Mouse (Mus musculus) embryonic facial prominence, embryonic 15.5 days (tissue): ENCODE results near the gene Sox9. TPM values are rescaled to one million over a fixed set of nuclear protein-coding genes. Genes with fewer than 3 reads are reported as not detected.

Experiments used
- ATAC-seq: fragments of 200-750 bp; cut with Nextera tagmentation; 2 replicates; pipeline ENCODE4 v1.8.0; 2017; ENCODE audit warnings: low read depth, moderate TSS enrichment; ENCODE audit not compliant: insufficient number of reproducible peaks, low FRiP score, low TSS enrichment
- H3K27ac ChIP-seq: fragments of 300-500 bp; sonication (generic); replicated peaks from 2 replicates; pipeline ENCODE4 v1.5.1; 2015; ENCODE audit warnings: mild to moderate bottlenecking, inconsistent platforms
- H3K27me3 ChIP-seq: fragments of 300-500 bp; sonication (generic); 2 replicates; pipeline ENCODE4 v1.6.1; 2015; ENCODE audit warnings: inconsistent platforms
- H3K36me3 ChIP-seq: fragments of 300-500 bp; sonication (generic); 2 replicates; pipeline ENCODE4 v1.6.1; 2015; ENCODE audit warnings: mild to moderate bottlenecking, inconsistent platforms
- H3K4me1 ChIP-seq: fragments of 300-500 bp; sonication (generic); 2 replicates; pipeline ENCODE4 v1.6.1; 2015; ENCODE audit warnings: inconsistent platforms
- H3K4me2 ChIP-seq: fragments of 300-500 bp; sonication (generic); replicated peaks from 2 replicates; pipeline ENCODE4 v1.6.1; 2015; ENCODE audit warnings: mild to moderate bottlenecking, inconsistent platforms
- H3K4me3 ChIP-seq: fragments of 300-500 bp; sonication (generic); replicated peaks from 2 replicates; pipeline ENCODE4 v1.5.1; 2015; ENCODE audit warnings: mild to moderate bottlenecking, inconsistent platforms
- H3K9ac ChIP-seq: fragments of 300-500 bp; sonication (generic); 2 replicates; pipeline ENCODE4 v1.6.1; 2015; ENCODE audit warnings: inconsistent platforms
- H3K9me3 ChIP-seq: fragments of 300-500 bp; sonication (generic); replicated peaks from 2 replicates; pipeline ENCODE4 v1.6.1; 2016; ENCODE audit warnings: inconsistent platforms
- WGBS: fragments of 180-500 bp; shearing (Covaris S2); methylation state at CpG from one replicate; pipeline ENCODE4 v1.1.7; 2015; 5-methylcytosine and 5-hydroxymethylcytosine counted together
- polyA plus RNA-seq: library from polyadenylated mRNA; unstranded; fragments of >200 nt; fragmentation: Nextera tagmentation; extraction: Ambion mirVana; gene quantifications from 2 replicates; pipeline ENCODE4 v1.2.1, GENCODE M21; 2015

Gene Sox9
- polyA plus RNA-seq, 1 experiment from 2014 or later = 60.0 TPM

DNA sequence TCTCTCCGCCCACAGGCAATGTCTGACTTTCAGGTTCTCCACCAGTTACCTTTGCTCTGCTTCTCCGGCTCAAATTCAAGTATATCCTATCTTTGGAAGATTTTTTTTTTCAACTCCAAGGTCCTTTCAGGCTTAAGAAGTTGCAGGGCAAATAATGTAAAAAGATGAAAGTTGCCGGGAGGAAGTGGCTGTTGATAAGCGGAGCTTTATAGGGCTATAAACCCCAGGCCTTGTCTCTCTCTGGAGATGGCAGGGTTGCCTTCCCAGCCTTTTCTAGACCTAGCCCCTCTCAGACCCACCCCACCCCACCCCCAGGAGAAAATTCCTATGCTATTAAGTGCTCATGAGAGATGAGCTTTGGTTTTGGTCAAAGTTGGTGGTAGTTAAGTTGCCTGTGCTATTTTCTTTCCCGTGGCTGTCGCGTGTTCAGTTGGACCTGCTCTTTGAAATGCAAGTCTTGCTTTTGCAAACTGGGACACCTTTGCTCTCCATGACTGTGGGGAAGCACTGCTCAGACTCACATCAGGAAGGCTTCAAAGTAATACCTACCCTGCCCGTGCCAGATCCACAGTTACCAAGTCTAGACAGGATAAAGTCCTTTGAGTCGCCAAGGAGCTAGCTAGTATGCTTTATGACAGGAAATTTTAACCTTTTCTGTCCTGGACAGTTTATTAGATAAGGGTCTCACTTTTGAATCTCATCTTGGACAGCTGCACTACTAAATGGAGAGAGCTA lies 46.7 kb downstream of the Sox9 start:
- Histone ChIP-seq H3K36me3 (no peaks in the 10 kb centered on the region), H3K9ac (no peak overlapping the region), H3K9me3 (no peaks in the 10 kb centered on the region), H3K27me3 (no peaks in the 10 kb centered on the region), H3K4me2 (no peak overlapping the region), H3K4me1 (no peaks in the 10 kb centered on the region), H3K4me3 (no peak overlapping the region), H3K27ac (no peak overlapping the region)
- no peak for ATAC-seq
- WGBS = 77% methylated on average over 9 of the region's 9 CpGs

GRCm38 (mm10) chr11:112834245-112835005 lies 52.4 kb downstream of the Sox9 start:
- no peak overlapping the region for H3K9ac ChIP-seq
- no peak for ATAC-seq
- H3K4me3 ChIP-seq = no peak overlapping the region
- no peaks in the 10 kb centered on the region for H3K9me3 ChIP-seq
- no peak overlapping the region for H3K27ac ChIP-seq
- H3K36me3 ChIP-seq = no peaks in the 10 kb centered on the region
- H3K4me2 ChIP-seq = no peak overlapping the region
- H3K4me1 ChIP-seq = 0 out of 2 replicates have a peak, but pooled peaks cover 4% of the 10 kb centered on the region
- WGBS = 57% methylated on average over 11 of the region's 11 CpGs
- H3K27me3 ChIP-seq = no peaks in the 10 kb centered on the region

DNA sequence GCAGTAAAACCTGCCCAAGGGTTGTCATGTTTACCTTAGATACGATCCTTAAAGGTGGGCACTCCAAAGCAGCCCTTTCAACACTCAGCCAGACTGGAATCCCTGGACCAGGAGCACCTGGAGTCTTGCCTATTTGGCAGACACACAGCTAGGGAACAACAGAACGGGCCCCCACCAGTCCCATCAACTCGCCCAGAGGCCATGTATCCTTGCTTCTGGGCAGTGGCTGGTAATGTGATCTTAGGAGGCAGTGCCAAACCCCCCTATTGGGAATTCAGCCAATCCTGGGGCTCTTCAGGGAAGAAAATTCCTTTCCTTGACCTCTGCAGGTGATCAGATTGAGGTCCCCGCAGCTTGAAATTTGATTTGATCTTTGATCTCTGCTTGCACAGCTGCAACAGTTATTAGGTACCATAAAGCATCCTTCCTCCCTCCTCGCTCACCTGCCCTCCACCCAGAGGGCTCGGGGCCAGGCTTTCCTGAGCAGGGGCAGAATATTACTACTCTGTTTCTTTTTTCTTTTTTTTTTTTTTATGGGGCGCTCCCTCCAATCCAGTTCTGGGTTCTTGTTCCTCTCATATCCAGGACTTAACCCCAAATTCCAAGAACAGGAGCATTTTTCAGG lies 53.6 kb downstream of the Sox9 start:
- peak; percentile 49; the same call in 1 of the 2 replicates for ATAC-seq
- H3K27ac ChIP-seq = no peak overlapping the region

More for the DNA sequence above, 53.6 kb downstream of the Sox9 start:
- Histone ChIP-seq H3K9ac (no peak overlapping the region), H3K36me3 (no peaks in the 10 kb centered on the region), H3K4me1 (0 out of 2 replicates have a peak, but pooled peaks cover 4% of the 10 kb centered on the region), H3K9me3 (no peaks in the 10 kb centered on the region), H3K27me3 (no peaks in the 10 kb centered on the region), H3K4me2 (no peak overlapping the region), H3K4me3 (no peak overlapping the region)
- 29% methylated on average over 7 of the region's 7 CpGs for WGBS
